Mouse (Mus musculus) fibroblast of lung, adult 2 months (primary cell): ENCODE data around the gene Olfr652.

Experiments
- DNase-seq: peaks from one replicate; pipeline ENCODE4 v3.0.0-alpha.2; 2011; ENCODE audit warnings: low read depth

The Olfr652 gene

GRCm38 (mm10) chr7:104560601-104561000 lies at the start of gene Olfr652:
Olfr652 (plus strand) TSS chr7:104560901.
- DNase-seq = no peak

- DNase-seq = no peak
These were observed 10.9 kb upstream of the Olfr652 start, which contains the start of gene Olfr651 for GRCm38 (mm10) chr7:104549833-104550232. Olfr651 (plus strand) TSS chr7:104550133.

GRCm38 (mm10) chr7:104552700-104553099 lies 8.0 kb upstream of the Olfr652 start:
- no peak for DNase-seq

- DNase-seq = no peak
These were observed 16.3 kb downstream of the Olfr652 start, which contains the start of gene Olfr653 for GRCm38 (mm10) chr7:104577014-104577413. Olfr653 (plus strand) TSS chr7:104577314.

GRCm38 (mm10) chr7:104580846-104581245 lies 20.1 kb downstream of the Olfr652 start:
- no peak for DNase-seq

- no peak for DNase-seq
These were observed 20.7 kb downstream of the Olfr652 start for GRCm38 (mm10) chr7:104581429-104581828.

- DNase-seq = no peak
These were observed 26.0 kb downstream of the Olfr652 start, which contains the start of gene Olfr654 for GRCm38 (mm10) chr7:104586725-104587124. Olfr654 (plus strand) TSS chr7:104587025.

- no peak for DNase-seq
These were observed 27.6 kb downstream of the Olfr652 start for GRCm38 (mm10) chr7:104588274-104588673.

GRCm38 (mm10) chr7:104601679-104602078 lies 41.0 kb downstream of the Olfr652 start, which contains the start of gene Olfr655:
Olfr655 (minus strand) TSS chr7:104601779.
- DNase-seq = no peak

- DNase-seq = no peak
These were observed 42.5 kb downstream of the Olfr652 start for GRCm38 (mm10) chr7:104603173-104603572.

- no peak for DNase-seq
These were observed 44.0 kb downstream of the Olfr652 start for GRCm38 (mm10) chr7:104604727-104605126.

- DNase-seq = no peak
These were observed 53.0 kb downstream of the Olfr652 start, which contains the start of gene Olfr656 for GRCm38 (mm10) chr7:104613655-104614054. Olfr656 (plus strand) TSS chr7:104613955.
